Mouse (Mus musculus) limb, embryonic 14.5 days (tissue): ENCODE measurements around the gene Mavs. TPM values are rescaled to one million over a fixed set of nuclear protein-coding genes. Genes with fewer than 3 reads are reported as not detected.

ENCODE experiments used
- ATAC-seq: fragments of 200-750 bp; cut with Nextera tagmentation; 2 replicates; pipeline ENCODE4 v1.8.0; 2017; ENCODE audit warnings: low read depth, moderate number of reproducible peaks, moderate TSS enrichment; ENCODE audit not compliant: low FRiP score
- DNase-seq: peaks from one replicate; pipeline ENCODE4 v3.0.0-alpha.2; 2015; ENCODE audit warnings: low spot score
- H3K27ac ChIP-seq: fragments of 300-500 bp; sonication (generic); replicated peaks from 2 replicates; pipeline ENCODE4 v1.5.1; 2014; ENCODE audit warnings: low read depth, mild to moderate bottlenecking, low read length, moderate library complexity, mixed read lengths
- H3K27me3 ChIP-seq: fragments of 300-500 bp; sonication (generic); 2 replicates; pipeline ENCODE4 v1.6.1; 2014; ENCODE audit warnings: low read length, mixed read lengths; ENCODE audit not compliant: control insufficient read depth, insufficient read depth
- H3K36me3 ChIP-seq: fragments of 300-500 bp; sonication (generic); 2 replicates; pipeline ENCODE4 v1.6.1; 2014; ENCODE audit warnings: mild to moderate bottlenecking, low read length, moderate library complexity, mixed read lengths; ENCODE audit not compliant: control insufficient read depth, insufficient read depth
- H3K4me1 ChIP-seq: fragments of 300-500 bp; sonication (generic); 2 replicates; pipeline ENCODE4 v1.6.1; 2014; ENCODE audit warnings: antibody characterized with exemption, low read length, mixed read lengths; ENCODE audit not compliant: control insufficient read depth, insufficient read depth
- H3K4me2 ChIP-seq: fragments of 300-500 bp; sonication (generic); replicated peaks from 2 replicates; pipeline ENCODE4 v1.6.1; 2014; ENCODE audit warnings: low read depth, mild to moderate bottlenecking, low read length, moderate library complexity; ENCODE audit not compliant: severe bottlenecking
- H3K4me3 ChIP-seq: fragments of 300-500 bp; sonication (generic); replicated peaks from 2 replicates; pipeline ENCODE4 v1.5.1; 2014; ENCODE audit warnings: low read length
- H3K9ac ChIP-seq: fragments of 300-500 bp; sonication (generic); 2 replicates; pipeline ENCODE4 v1.6.1; 2014; ENCODE audit warnings: mild to moderate bottlenecking, low read depth, low read length, moderate library complexity; ENCODE audit not compliant: severe bottlenecking
- H3K9me3 ChIP-seq: fragments of 300-500 bp; sonication (generic); 2 replicates; pipeline ENCODE4 v1.6.1; 2016; ENCODE audit warnings: low read length; ENCODE audit not compliant: control insufficient read depth
- POLR2A ChIP-seq: fragments of 200-500 bp; IDR thresholded peaks from 2 replicates; pipeline ENCODE4 v1.8.0; 2012; ENCODE audit warnings: inconsistent platforms, mild to moderate bottlenecking, moderate library complexity, borderline replicate concordance; ENCODE audit not compliant: insufficient read depth, insufficient read length; ENCODE audit errors: extremely low read depth
- WGBS: fragments of 180-500 bp; shearing (Covaris S2); extraction: QIAGEN DNeasy Blood & Tissue Kit; methylation state at CpG from one replicate; pipeline ENCODE4 v1.1.7; 2014; 5-methylcytosine and 5-hydroxymethylcytosine counted together
- polyA plus RNA-seq, 2 experiments: library from polyadenylated mRNA; depleted of rRNA in 1 of 2; stranded (reverse) in 1 of 2; unstranded in 1 of 2; fragments of >200 nt; fragmentation: Nextera tagmentation in 1 of 2; extraction: Ambion mirVana in 1 of 2; gene quantifications; 2 replicates each; pipeline versions ENCODE4 v1.2.1 to v1.2.3; 2012 to 2014

The Mavs gene
- polyA plus RNA-seq, 2 experiments: 18.6 to 27.4 TPM

GRCm38 (mm10) chr2:131208356-131208755 is 25.5 kb upstream of the Mavs start:
- ATAC-seq: no peak
- H3K9me3 ChIP-seq: no peaks in the 10 kb centered on the region
- 94% methylated on average over 2 of the region's 2 CpGs for WGBS
- peaks cover 16% of the 10 kb centered on the region for H3K4me1 ChIP-seq
- H3K9ac ChIP-seq: no peak overlapping the region
- no peak for TF ChIP-seq POLR2A
- DNase-seq: no peak
- no peak overlapping the region for H3K4me2 ChIP-seq
- peaks cover 5% of the 10 kb centered on the region; the same call in 1 of the 2 replicates for H3K36me3 ChIP-seq
- H3K27me3 ChIP-seq: no peaks in the 10 kb centered on the region
- no peak overlapping the region for H3K27ac ChIP-seq
- no peak overlapping the region for H3K4me3 ChIP-seq

DNA sequence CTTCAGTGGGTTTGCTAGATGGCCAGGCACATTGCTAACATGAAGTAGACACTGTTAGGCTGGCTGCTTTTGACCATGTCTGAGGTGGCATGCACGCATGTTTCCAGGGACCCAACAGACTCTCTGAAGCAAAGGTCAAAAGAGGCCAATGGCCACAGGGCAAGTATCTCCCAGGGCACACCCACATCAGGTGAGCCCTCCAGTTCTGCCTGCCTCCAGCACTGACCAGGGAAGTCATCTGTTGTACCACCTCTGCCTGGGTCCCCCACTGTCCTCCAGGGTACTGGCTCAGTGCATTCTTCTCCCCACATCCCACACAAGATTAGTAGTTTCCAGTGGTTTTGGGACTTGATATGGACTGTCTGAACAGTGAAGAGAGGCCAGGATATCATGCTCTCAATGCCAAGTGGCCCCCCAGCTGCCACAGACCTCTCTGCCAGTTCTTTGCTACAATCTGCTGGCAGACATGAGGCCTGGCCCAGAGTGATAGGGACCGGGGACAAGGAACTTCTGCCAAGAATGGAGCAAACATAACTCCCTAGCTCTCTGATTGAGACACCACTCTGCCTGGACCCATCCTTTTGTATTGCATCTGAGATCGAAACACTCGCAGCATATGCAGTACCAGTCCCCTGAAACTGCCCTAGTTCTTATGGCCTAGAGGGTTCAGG is 24.6 kb upstream of the Mavs start:
- Histone ChIP-seq H3K27me3 (no peaks in the 10 kb centered on the region), H3K4me1 (peaks cover 16% of the 10 kb centered on the region), H3K4me2 (peak overlapping the region; percentile 65; the same call in 1 of the 2 replicates), H3K9me3 (no peaks in the 10 kb centered on the region), H3K9ac (peak overlapping the region; percentile 71), H3K36me3 (peaks cover 8% of the 10 kb centered on the region; the same call in 1 of the 2 replicates), H3K27ac (peak overlapping the region; percentile 82), H3K4me3 (peak overlapping the region; percentile 55)
- no peak for DNase-seq
- 82% methylated on average over 4 of the region's 4 CpGs for WGBS
- TF ChIP-seq POLR2A: no peak
- ATAC-seq: no peak

- Histone ChIP-seq H3K4me1 (peaks cover 7% of the 10 kb centered on the region), H3K4me2 (peak overlapping the region; percentile 65), H3K27me3 (no peaks in the 10 kb centered on the region), H3K9ac (peak overlapping the region; percentile 71), H3K36me3 (peaks cover 8% of the 10 kb centered on the region; the same call in 1 of the 2 replicates), H3K27ac (peak overlapping the region; percentile 82), H3K9me3 (no peaks in the 10 kb centered on the region), H3K4me3 (peak overlapping the region; percentile 55)
- WGBS: 2% methylated on average over 50 of the region's 50 CpGs
- ATAC-seq (peak; percentile 97), DNase-seq (peak; percentile 93)
- TF ChIP-seq POLR2A: peak; percentile 10; the same call in 1 of the 2 replicates
Measured at GRCm38 (mm10) chr2:131209969-131210792, 23.7 kb upstream of the Mavs start.

DNA sequence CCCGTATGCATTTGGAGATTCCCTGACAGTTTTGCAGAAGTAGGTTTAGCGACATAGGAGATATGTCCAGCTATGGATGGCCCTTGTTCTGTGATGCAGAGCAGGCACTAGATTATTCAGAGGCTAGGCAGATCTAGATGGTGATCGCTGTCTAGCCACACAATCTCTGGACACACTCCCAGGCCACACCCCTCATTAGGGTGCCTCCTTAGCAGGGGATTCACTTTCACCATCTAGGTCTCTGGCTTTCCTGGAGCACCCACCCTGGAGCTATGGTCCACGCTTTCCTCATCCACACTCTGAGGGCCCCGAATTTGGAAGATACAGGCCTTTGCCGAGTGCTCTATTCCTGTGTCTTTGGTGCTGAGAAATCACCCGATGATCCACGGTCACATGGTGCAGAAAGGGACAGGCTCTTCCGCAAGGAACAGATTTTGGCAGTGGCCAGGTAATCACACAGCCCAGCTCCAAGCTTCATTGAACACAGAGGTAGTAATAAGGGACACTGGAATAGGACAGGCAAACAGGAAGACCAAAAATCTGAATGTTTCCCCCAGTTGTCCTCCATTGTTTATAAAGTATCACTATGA is 22.7 kb upstream of the Mavs start:
- Histone ChIP-seq H3K4me1 (peaks cover 5% of the 10 kb centered on the region), H3K9ac (peak overlapping the region; percentile 71), H3K27ac (peak overlapping the region; percentile 82; the same call in 1 of the 2 replicates), H3K4me3 (peak overlapping the region; percentile 55), H3K27me3 (no peaks in the 10 kb centered on the region), H3K9me3 (no peaks in the 10 kb centered on the region), H3K36me3 (peaks cover 8% of the 10 kb centered on the region; the same call in 1 of the 2 replicates), H3K4me2 (peak overlapping the region; percentile 65)
- no peak for TF ChIP-seq POLR2A
- no peak for DNase-seq
- WGBS: 67% methylated on average over 9 of the region's 9 CpGs
- ATAC-seq: no peak

GRCm38 (mm10) chr2:131213773-131214172 is 20.1 kb upstream of the Mavs start:
- Histone ChIP-seq H3K9me3 (no peaks in the 10 kb centered on the region), H3K9ac (no peak overlapping the region), H3K4me3 (no peak overlapping the region), H3K4me1 (peaks cover 5% of the 10 kb centered on the region), H3K27me3 (no peaks in the 10 kb centered on the region), H3K27ac (no peak overlapping the region), H3K36me3 (peaks cover 8% of the 10 kb centered on the region; the same call in 1 of the 2 replicates), H3K4me2 (no peak overlapping the region)
- DNase-seq (no peak), ATAC-seq (no peak)
- 79% methylated on average over 7 of the region's 7 CpGs for WGBS
- TF ChIP-seq POLR2A: no peak
